Mouse (Mus musculus) heart, adult 2 months (tissue): ENCODE results near the gene Gzmm.

Experiments
- CTCF ChIP-seq: fragments of 200-600 bp; IDR thresholded peaks from 2 replicates; pipeline ENCODE4 v1.8.1; 2022; ENCODE audit warnings: antibody characterized with exemption, mild to moderate bottlenecking, moderate library complexity
- EP300 ChIP-seq: fragments of 200-500 bp; IDR thresholded peaks from 2 replicates; pipeline ENCODE4 v1.6.1; 2011; ENCODE audit warnings: low read depth, low read length, control low read depth; ENCODE audit not compliant: insufficient read depth
- POLR2A ChIP-seq: fragments of 200-500 bp; IDR thresholded peaks from 2 replicates; pipeline ENCODE4 v1.6.1; 2011; ENCODE audit warnings: mild to moderate bottlenecking, low read depth, low read length, control low read depth; ENCODE audit not compliant: insufficient read depth

DNA sequence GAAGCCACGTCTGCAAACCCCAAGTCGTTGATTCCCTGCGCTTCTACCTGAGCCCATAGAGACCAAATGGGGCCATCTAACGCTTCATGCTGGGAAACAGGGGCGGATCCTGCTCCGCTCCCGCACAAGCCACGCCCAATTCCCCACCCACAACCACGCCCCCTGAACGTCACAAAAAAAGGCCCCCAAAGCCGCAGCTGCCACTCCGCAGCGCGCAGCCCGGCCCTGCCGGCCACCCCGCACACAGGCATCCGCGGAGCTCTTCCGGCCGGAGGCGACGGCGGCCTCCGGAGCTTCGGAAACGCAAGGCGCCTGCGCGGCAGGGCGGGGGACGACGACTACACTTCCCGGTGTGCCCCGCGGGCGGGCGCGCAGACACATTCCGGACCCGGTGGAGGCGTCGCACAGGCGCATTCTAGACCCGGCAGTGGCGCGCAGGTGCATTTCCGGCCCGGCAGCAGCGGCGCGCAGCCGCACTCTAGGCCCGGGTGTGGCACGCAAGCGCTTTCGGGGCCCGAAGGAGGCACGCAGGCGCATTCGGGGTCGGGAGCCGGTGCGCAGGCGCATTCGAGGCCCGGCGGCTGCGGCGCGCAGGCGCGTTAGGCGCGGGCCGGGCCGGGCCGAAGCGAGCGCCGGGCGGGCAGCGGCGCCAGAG lies 7.1 kb upstream of the Gzmm start, which contains the start of gene Cdc34:
- TF ChIP-seq CTCF (peak; percentile 60), POLR2A (peak; percentile 94), EP300 (peak; percentile 14; the same call in 1 of the 2 replicates)
